Mouse (Mus musculus) liver, postnatal 0 days (tissue): ENCODE results near the gene Luc7l2.

ENCODE experiments used
- CTCF ChIP-seq: sonication (generic); IDR thresholded peaks from 2 replicates; pipeline ENCODE4 v1.5.1; 2016; ENCODE audit warnings: antibody characterized with exemption, low read depth
- EP300 ChIP-seq: IDR thresholded peaks from 2 replicates; pipeline ENCODE4 v1.6.1; 2016; ENCODE audit warnings: antibody characterized with exemption, low read depth, mild to moderate bottlenecking

GRCm38 (mm10) chr6:38552636-38553000, 1.5 kb downstream of the Luc7l2 start:
- no peak for TF ChIP-seq EP300
- TF ChIP-seq CTCF, result no peak
